Mouse (Mus musculus): ENCODE measurements around the gene Sntg2.

- TF ChIP-seq SIN3A (IDR thresholded peaks at IDR 0.05; ENCODE audit: low read length): no peak
- no peak for TF ChIP-seq USF1 (IDR thresholded peaks at IDR 0.05; ENCODE audit: low read depth, low read length)
- no peak for TF ChIP-seq KAT2A (IDR thresholded peaks at IDR 0.05; ENCODE audit: insufficient replicate concordance, low read length)
- no peak for TF ChIP-seq POLR2AphosphoS2 (IDR thresholded peaks at IDR 0.05; ENCODE audit: low read depth, low read length)
- TF ChIP-seq SMC3 (IDR thresholded peaks at IDR 0.05; ENCODE audit: low read depth, low read length): no peak
- TF ChIP-seq CTCF (conservative IDR thresholded peaks at IDR 0.05 in 1 of 2, IDR thresholded peaks at IDR 0.05 in 1 of 2; ENCODE audit: low read depth in 2 of 2, low read length in 2 of 2): no peak
- TF ChIP-seq E2F4 (IDR thresholded peaks at IDR 0.05; ENCODE audit: insufficient replicate concordance, low read depth, low read length): no peak
- no peak for TF ChIP-seq UBTF (IDR thresholded peaks at IDR 0.05; ENCODE audit: low read depth, low read length)
Measured at GRCm38 (mm10) chr12:30256207-30256606, 117.0 kb downstream of the Sntg2 start.

Measured in CH12.LX (cell line).